Mouse (Mus musculus): ENCODE measurements at regions not wholly inside any gene's neighbourhood (a gene's known extent, or its start where the extent isn't known, plus 50 kb on each side); places are given as distances from the start of the nearest gene placed in this dataset.

- WGBS = 79% methylated on average over 2 of the region's 2 CpGs
- H3K27me3 ChIP-seq (ENCODE audit: control insufficient read depth, insufficient read depth, low read length) = no peaks in the 10 kb centered on the region
- ATAC-seq (ENCODE audit: low FRiP score, low TSS enrichment) = no peak
- H3K4me3 ChIP-seq (ENCODE audit: low read length) = no peak overlapping the region
- no peak overlapping the region for H3K9ac ChIP-seq (ENCODE audit: low read depth, low read length)
- no peaks in the 10 kb centered on the region for H3K4me1 ChIP-seq (ENCODE audit: control insufficient read depth, insufficient read depth, low read length)
- H3K4me2 ChIP-seq (replicated peaks; ENCODE audit: low read depth, low read length) = no peak overlapping the region
- peaks cover 1% of the 10 kb centered on the region; the same call in 1 of the 2 replicates for H3K9me3 ChIP-seq (ENCODE audit: control insufficient read depth, low read length)
- no peaks in the 10 kb centered on the region for H3K36me3 ChIP-seq (ENCODE audit: control insufficient read depth, insufficient read depth, low read length)
- H3K27ac ChIP-seq (ENCODE audit: low read depth, low read length) = no peak overlapping the region
Observed at GRCm38 (mm10) chr8:26864571-26864970, 112.6 kb upstream of the Zfp703 start.

DNA sequence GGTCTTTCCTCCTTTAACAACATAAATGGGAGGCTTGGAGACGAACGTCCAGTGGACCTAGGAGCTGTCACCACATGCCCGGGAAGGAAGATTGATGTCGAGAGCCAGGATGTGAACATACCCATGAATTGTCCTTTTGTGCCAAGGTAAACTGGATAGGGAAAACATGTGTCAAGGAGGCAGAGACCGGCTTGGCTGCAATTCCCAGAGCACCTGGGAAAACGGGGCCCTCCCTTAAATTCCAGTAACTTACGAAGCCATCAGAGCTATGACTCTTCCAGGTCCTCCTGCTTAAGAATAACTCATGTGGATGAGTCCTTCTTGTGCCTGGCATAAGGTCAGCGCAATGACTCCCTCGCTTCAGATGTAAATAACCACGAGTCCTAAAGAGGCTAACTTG is 112.2 kb upstream of the Zfp703 start:
- H3K4me2 ChIP-seq (replicated peaks; ENCODE audit: low read depth, low read length) = no peak overlapping the region
- no peak overlapping the region for H3K27ac ChIP-seq (ENCODE audit: low read depth, low read length)
- ATAC-seq (ENCODE audit: low FRiP score, low TSS enrichment) = no peak
- no peak overlapping the region for H3K9ac ChIP-seq (ENCODE audit: low read depth, low read length)
- H3K27me3 ChIP-seq (ENCODE audit: control insufficient read depth, insufficient read depth, low read length) = no peaks in the 10 kb centered on the region
- H3K4me1 ChIP-seq (ENCODE audit: control insufficient read depth, insufficient read depth, low read length) = no peaks in the 10 kb centered on the region
- H3K9me3 ChIP-seq (ENCODE audit: control insufficient read depth, low read length) = peaks cover 5% of the 10 kb centered on the region
- no peaks in the 10 kb centered on the region for H3K36me3 ChIP-seq (ENCODE audit: control insufficient read depth, insufficient read depth, low read length)
- H3K4me3 ChIP-seq (ENCODE audit: low read length) = no peak overlapping the region
- 48% methylated on average over 10 of the region's 10 CpGs for WGBS

DNA sequence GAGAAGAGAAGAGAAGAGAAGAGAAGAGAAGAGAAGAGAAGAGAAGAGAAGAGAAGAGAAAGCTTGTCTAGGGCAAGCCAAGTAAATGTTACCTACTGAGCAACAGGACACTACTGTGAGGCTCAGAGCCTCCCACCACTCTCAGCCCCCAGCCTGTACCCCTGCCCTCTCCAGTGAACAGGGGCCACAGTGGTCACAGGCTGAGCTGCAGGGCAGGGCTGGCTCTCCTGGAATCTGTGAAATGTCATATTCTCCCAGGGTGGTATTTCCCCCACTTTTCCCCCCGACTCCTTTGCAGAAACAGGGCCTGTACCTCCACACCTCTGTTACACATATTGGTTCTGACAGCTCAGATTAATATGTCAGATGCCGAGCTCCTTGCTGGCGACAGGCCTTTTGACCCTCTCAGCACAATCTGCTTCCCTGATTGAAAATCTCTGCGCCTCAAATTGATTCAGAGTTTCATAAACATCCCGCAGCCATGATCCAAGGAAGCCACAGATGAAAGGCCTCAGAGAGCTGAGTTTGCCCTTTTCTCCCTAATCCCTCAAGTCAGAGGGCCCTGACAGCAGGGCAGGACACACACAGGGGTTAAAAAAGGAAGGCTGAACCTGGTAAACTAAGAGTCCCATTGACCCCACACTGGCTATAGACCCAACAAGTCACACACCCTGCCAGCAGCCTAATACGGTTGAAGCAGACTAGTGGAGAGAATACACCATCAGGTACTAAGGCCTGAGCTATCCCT is 108.8 kb upstream of the Zfp703 start:
- H3K9ac ChIP-seq (ENCODE audit: low read depth, low read length) = no peak overlapping the region
- H3K4me1 ChIP-seq (ENCODE audit: control insufficient read depth, insufficient read depth, low read length) = no peaks in the 10 kb centered on the region
- peaks cover 20% of the 10 kb centered on the region for H3K9me3 ChIP-seq (ENCODE audit: control insufficient read depth, low read length)
- 60% methylated on average over 6 of the region's 6 CpGs for WGBS
- no peak overlapping the region for H3K4me3 ChIP-seq (ENCODE audit: low read length)
- H3K27ac ChIP-seq (ENCODE audit: low read depth, low read length) = no peak overlapping the region
- H3K27me3 ChIP-seq (ENCODE audit: control insufficient read depth, insufficient read depth, low read length) = no peaks in the 10 kb centered on the region
- H3K36me3 ChIP-seq (ENCODE audit: control insufficient read depth, insufficient read depth, low read length) = no peaks in the 10 kb centered on the region
- no peak for ATAC-seq (ENCODE audit: low FRiP score, low TSS enrichment)
- no peak overlapping the region for H3K4me2 ChIP-seq (replicated peaks; ENCODE audit: low read depth, low read length)

DNA sequence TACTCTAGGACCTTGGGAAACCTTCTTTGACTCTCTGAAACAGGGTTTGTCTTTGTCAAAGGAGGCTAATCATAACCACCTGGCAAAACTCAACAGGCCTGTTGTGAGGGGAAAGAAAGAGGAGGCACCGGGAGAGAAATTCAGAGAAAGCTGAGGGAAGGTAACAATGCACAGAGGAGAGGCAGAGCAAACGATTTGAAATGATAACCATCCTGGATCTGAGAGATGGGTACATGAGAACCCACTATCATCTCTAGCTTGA is 108.3 kb upstream of the Zfp703 start:
- Histone ChIP-seq H3K4me2 (replicated peaks; ENCODE audit: low read depth, low read length) (no peak overlapping the region), H3K36me3 (ENCODE audit: control insufficient read depth, insufficient read depth, low read length) (no peaks in the 10 kb centered on the region), H3K9me3 (ENCODE audit: control insufficient read depth, low read length) (peaks cover 20% of the 10 kb centered on the region), H3K9ac (ENCODE audit: low read depth, low read length) (no peak overlapping the region), H3K4me3 (ENCODE audit: low read length) (no peak overlapping the region), H3K27me3 (ENCODE audit: control insufficient read depth, insufficient read depth, low read length) (no peaks in the 10 kb centered on the region), H3K27ac (ENCODE audit: low read depth, low read length) (no peak overlapping the region), H3K4me1 (ENCODE audit: control insufficient read depth, insufficient read depth, low read length) (no peaks in the 10 kb centered on the region)
- ATAC-seq (ENCODE audit: low FRiP score, low TSS enrichment) = no peak
- 73% methylated on average over 2 of the region's 2 CpGs for WGBS

- H3K36me3 ChIP-seq (ENCODE audit: control insufficient read depth, insufficient read depth, low read length) = no peaks in the 10 kb centered on the region
- no peak overlapping the region for H3K27ac ChIP-seq (ENCODE audit: low read depth, low read length)
- no peaks in the 10 kb centered on the region for H3K4me1 ChIP-seq (ENCODE audit: control insufficient read depth, insufficient read depth, low read length)
- H3K27me3 ChIP-seq (ENCODE audit: control insufficient read depth, insufficient read depth, low read length) = no peaks in the 10 kb centered on the region
- whole genome bisulfite sequencing = 67% methylated on average over 7 of the region's 7 CpGs
- H3K4me2 ChIP-seq (replicated peaks; ENCODE audit: low read depth, low read length) = no peak overlapping the region
- no peak for ATAC-seq (ENCODE audit: low FRiP score, low TSS enrichment)
- no peak overlapping the region for H3K9ac ChIP-seq (ENCODE audit: low read depth, low read length)
- peaks cover 20% of the 10 kb centered on the region for H3K9me3 ChIP-seq (ENCODE audit: control insufficient read depth, low read length)
- no peak overlapping the region for H3K4me3 ChIP-seq (ENCODE audit: low read length)
Observed at GRCm38 (mm10) chr8:26871838-26872237, 105.3 kb upstream of the Zfp703 start.

- H3K9ac ChIP-seq (ENCODE audit: low read depth, low read length) = no peak overlapping the region
- H3K27me3 ChIP-seq (ENCODE audit: control insufficient read depth, insufficient read depth, low read length) = no peaks in the 10 kb centered on the region
- peaks cover 20% of the 10 kb centered on the region for H3K9me3 ChIP-seq (ENCODE audit: control insufficient read depth, low read length)
- H3K4me3 ChIP-seq (ENCODE audit: low read length) = no peak overlapping the region
- no peak overlapping the region for H3K4me2 ChIP-seq (replicated peaks; ENCODE audit: low read depth, low read length)
- ATAC-seq (ENCODE audit: low FRiP score, low TSS enrichment) = no peak
- no peak overlapping the region for H3K27ac ChIP-seq (ENCODE audit: low read depth, low read length)
- no peaks in the 10 kb centered on the region for H3K36me3 ChIP-seq (ENCODE audit: control insufficient read depth, insufficient read depth, low read length)
- no peaks in the 10 kb centered on the region for H3K4me1 ChIP-seq (ENCODE audit: control insufficient read depth, insufficient read depth, low read length)
- 75% methylated on average over 3 of the region's 3 CpGs for WGBS
Observed at GRCm38 (mm10) chr8:26872382-26872781, 104.7 kb upstream of the Zfp703 start.

DNA sequence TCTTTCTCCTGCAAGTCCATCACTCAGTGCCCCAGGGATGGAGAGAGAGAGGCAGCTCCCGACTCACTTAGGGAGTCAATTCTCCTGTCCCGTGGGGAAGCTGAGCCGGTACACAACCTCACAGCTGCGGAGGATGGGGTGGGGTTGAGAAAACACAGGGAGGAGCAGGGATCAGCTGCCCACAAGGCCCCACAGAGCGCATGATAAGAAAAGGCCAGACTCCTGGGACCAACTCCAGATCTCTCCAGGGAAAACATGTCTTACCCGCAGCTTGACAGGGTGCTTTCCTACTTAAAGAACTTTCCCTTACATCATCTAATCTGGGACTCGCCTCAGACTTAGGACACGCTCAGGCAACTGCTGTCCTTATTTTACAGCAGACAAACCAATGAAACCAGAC is 104.3 kb upstream of the Zfp703 start:
- no peak overlapping the region for H3K27ac ChIP-seq (ENCODE audit: low read depth, low read length)
- no peak overlapping the region for H3K4me3 ChIP-seq (ENCODE audit: low read length)
- no peaks in the 10 kb centered on the region for H3K27me3 ChIP-seq (ENCODE audit: control insufficient read depth, insufficient read depth, low read length)
- WGBS = 43% methylated on average over 8 of the region's 8 CpGs
- H3K9me3 ChIP-seq (ENCODE audit: control insufficient read depth, low read length) = peaks cover 20% of the 10 kb centered on the region
- H3K4me2 ChIP-seq (replicated peaks; ENCODE audit: low read depth, low read length) = no peak overlapping the region
- no peak overlapping the region for H3K9ac ChIP-seq (ENCODE audit: low read depth, low read length)
- no peak for ATAC-seq (ENCODE audit: low FRiP score, low TSS enrichment)
- no peaks in the 10 kb centered on the region for H3K36me3 ChIP-seq (ENCODE audit: control insufficient read depth, insufficient read depth, low read length)
- H3K4me1 ChIP-seq (ENCODE audit: control insufficient read depth, insufficient read depth, low read length) = no peaks in the 10 kb centered on the region

DNA sequence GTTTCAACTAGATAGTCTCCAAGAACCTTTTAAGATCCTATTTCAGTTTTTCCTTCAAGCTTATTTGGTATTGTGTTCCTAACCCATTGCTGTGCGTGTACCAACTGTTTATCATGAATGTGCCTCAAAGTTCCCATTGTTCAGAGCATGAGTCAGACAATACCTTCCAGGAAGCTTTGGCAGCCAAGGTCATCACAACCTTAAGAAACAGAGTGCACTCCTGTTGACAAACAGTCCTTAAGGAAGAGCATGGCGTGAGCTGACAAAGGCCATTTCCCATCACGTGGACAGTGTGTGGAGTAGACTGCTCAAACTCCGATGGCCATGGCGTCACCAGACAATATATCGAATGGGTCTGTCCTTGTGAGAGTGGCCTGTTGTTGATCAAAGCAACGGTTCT is 96.9 kb upstream of the Zfp703 start:
- H3K4me2 ChIP-seq (replicated peaks; ENCODE audit: low read depth, low read length) = no peak overlapping the region
- H3K9me3 ChIP-seq (ENCODE audit: control insufficient read depth, low read length) = no peaks in the 10 kb centered on the region
- H3K9ac ChIP-seq (ENCODE audit: low read depth, low read length) = no peak overlapping the region
- H3K4me1 ChIP-seq (ENCODE audit: control insufficient read depth, insufficient read depth, low read length) = 0 out of 2 replicates have a peak, but pooled peaks cover 2% of the 10 kb centered on the region
- H3K27ac ChIP-seq (ENCODE audit: low read depth, low read length) = no peak overlapping the region
- H3K36me3 ChIP-seq (ENCODE audit: control insufficient read depth, insufficient read depth, low read length) = no peaks in the 10 kb centered on the region
- WGBS = 77% methylated on average over 7 of the region's 7 CpGs
- ATAC-seq (ENCODE audit: low FRiP score, low TSS enrichment) = no peak
- H3K27me3 ChIP-seq (ENCODE audit: control insufficient read depth, insufficient read depth, low read length) = no peaks in the 10 kb centered on the region
- H3K4me3 ChIP-seq (ENCODE audit: low read length) = no peak overlapping the region

GRCm38 (mm10) chr8:26881268-26882120 is 95.6 kb upstream of the Zfp703 start:
- 72% methylated on average over 7 of the region's 7 CpGs for WGBS
- Histone ChIP-seq H3K27ac (ENCODE audit: low read depth, low read length) (no peak overlapping the region), H3K4me3 (ENCODE audit: low read length) (no peak overlapping the region), H3K9me3 (ENCODE audit: control insufficient read depth, low read length) (no peaks in the 10 kb centered on the region), H3K4me2 (replicated peaks; ENCODE audit: low read depth, low read length) (no peak overlapping the region), H3K27me3 (ENCODE audit: control insufficient read depth, insufficient read depth, low read length) (no peaks in the 10 kb centered on the region), H3K4me1 (ENCODE audit: control insufficient read depth, insufficient read depth, low read length) (0 out of 2 replicates have a peak, but pooled peaks cover 2% of the 10 kb centered on the region), H3K36me3 (ENCODE audit: control insufficient read depth, insufficient read depth, low read length) (no peaks in the 10 kb centered on the region), H3K9ac (ENCODE audit: low read depth, low read length) (no peak overlapping the region)
- no peak for ATAC-seq (ENCODE audit: low FRiP score, low TSS enrichment)
